Mouse (Mus musculus) intestine, embryonic 16.5 days (tissue): Measurements from ENCODE around the gene Mettl7a3. TPM values are rescaled to one million over a fixed set of nuclear protein-coding genes. Genes with fewer than 3 reads are reported as not detected.
"Not testable (repeated sequence)": the region's sequence is repeated elsewhere in the genome, so short reads cannot be mapped to it uniquely, and the experiment has no call there.

Experiments used
- ATAC-seq: fragments of 200-750 bp; cut with Nextera tagmentation; 2 replicates; pipeline ENCODE4 v1.8.0; 2017; ENCODE audit warnings: moderate TSS enrichment, moderate library complexity
- H3K27ac ChIP-seq: fragments of 300-500 bp; sonication (generic); 2 replicates; pipeline ENCODE4 v1.5.1; 2014; ENCODE audit warnings: mild to moderate bottlenecking, low read length
- H3K27me3 ChIP-seq: fragments of 300-500 bp; sonication (generic); replicated peaks from 2 replicates; pipeline ENCODE4 v1.6.1; 2014; ENCODE audit warnings: low read length, control low read depth, mixed read lengths; ENCODE audit not compliant: control insufficient read depth, insufficient read depth
- H3K36me3 ChIP-seq: fragments of 300-500 bp; sonication (generic); 2 replicates; pipeline ENCODE4 v1.6.1; 2014; ENCODE audit warnings: low read length, control low read depth; ENCODE audit not compliant: control insufficient read depth, insufficient read depth
- H3K4me1 ChIP-seq: fragments of 300-500 bp; sonication (generic); 2 replicates; pipeline ENCODE4 v1.6.1; 2014; ENCODE audit warnings: low read length, control low read depth, mixed read lengths; ENCODE audit not compliant: control insufficient read depth, insufficient read depth
- H3K4me2 ChIP-seq: fragments of 300-500 bp; sonication (generic); 2 replicates; pipeline ENCODE4 v1.6.1; 2014; ENCODE audit warnings: low read depth, low read length, control low read depth
- H3K4me3 ChIP-seq: fragments of 300-500 bp; sonication (generic); 2 replicates; pipeline ENCODE4 v1.5.1; 2014; ENCODE audit warnings: mild to moderate bottlenecking, low read length
- H3K9ac ChIP-seq: fragments of 300-500 bp; sonication (generic); 2 replicates; pipeline ENCODE4 v1.6.1; 2014; ENCODE audit warnings: low read depth, low read length
- H3K9me3 ChIP-seq: fragments of 300-500 bp; sonication (generic); 2 replicates; pipeline ENCODE4 v1.6.1; 2016; ENCODE audit warnings: low read length, control low read depth; ENCODE audit not compliant: control insufficient read depth
- WGBS: fragments of 180-500 bp; shearing (Covaris S2); extraction: QIAGEN DNeasy Blood & Tissue Kit; methylation state at CpG from one replicate; pipeline ENCODE4 v1.1.7; 2014; 5-methylcytosine and 5-hydroxymethylcytosine counted together
- polyA plus RNA-seq: library from polyadenylated mRNA; unstranded; fragments of >200 nt; fragmentation: Nextera tagmentation; extraction: Ambion mirVana; gene quantifications from 2 replicates; pipeline ENCODE4 v1.2.1, GENCODE M21; 2015

Gene Mettl7a3
- polyA plus RNA-seq, 1 experiment from 2014 or later, result not detected

DNA sequence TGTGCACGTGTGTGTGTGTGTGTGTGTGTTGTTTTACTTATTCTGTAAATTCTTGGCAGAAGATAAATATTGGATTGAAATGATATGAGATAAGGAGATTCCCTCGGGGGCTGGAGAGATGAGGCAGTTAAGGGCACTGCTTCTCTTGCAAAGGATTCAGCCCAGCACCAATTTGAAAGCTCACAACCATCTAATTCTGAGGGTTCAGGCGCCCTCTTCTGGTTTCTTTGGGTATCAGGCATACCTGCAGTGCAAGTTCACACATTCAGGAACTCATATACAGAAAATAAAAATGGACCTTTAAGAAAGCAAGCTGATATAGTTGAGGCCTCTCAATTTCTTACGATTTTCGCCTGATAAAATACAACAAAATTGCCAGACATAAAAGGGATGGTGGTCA lies 40.3 kb downstream of the Mettl7a3 start:
- H3K9me3 ChIP-seq, result no peaks in the 10 kb centered on the region
- no peak overlapping the region for H3K27ac ChIP-seq
- H3K36me3 ChIP-seq, result no peaks in the 10 kb centered on the region
- H3K27me3 ChIP-seq, result no peaks in the 10 kb centered on the region
- H3K4me3 ChIP-seq, result no peak overlapping the region
- H3K9ac ChIP-seq, result no peak overlapping the region
- no peaks in the 10 kb centered on the region for H3K4me1 ChIP-seq
- 42% methylated on average over 5 of the region's 5 CpGs for WGBS
- ATAC-seq, result no peak
- no peak overlapping the region for H3K4me2 ChIP-seq

DNA sequence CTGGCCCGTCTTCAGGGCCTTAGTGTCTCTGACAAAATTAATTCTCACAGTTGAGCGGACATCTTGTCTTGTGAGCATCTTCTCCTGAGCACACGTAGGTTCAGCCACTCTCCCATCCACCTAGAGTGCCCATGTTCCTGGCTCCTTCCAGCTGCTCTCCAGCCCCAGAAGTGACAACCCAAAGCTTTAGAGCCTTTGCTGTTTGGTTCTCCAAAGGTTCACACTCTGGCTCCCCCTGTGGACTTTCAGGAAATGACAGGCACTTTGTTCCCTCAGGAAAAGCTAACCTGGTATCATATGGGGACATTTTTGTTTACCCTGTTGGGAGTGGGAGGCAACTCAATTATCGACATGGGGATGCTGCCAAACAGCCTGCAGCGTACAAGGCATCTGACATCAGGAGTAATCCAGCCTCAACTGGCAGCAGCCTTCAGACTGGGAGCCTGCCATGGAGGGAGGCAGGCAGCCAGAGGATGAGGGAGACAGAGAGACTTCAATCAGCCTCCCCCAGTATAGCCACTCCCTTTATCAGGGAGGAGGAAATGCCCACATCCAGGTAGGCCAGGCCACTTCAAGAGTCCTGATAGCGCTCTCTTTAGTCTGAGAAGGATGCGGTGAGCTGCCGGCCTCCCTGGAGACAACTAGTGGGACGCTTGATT lies 43.2 kb downstream of the Mettl7a3 start:
- H3K4me3 ChIP-seq, H3K36me3 ChIP-seq, H3K9me3 ChIP-seq, H3K9ac ChIP-seq, H3K4me2 ChIP-seq, H3K27me3 ChIP-seq, H3K27ac ChIP-seq, H3K4me1 ChIP-seq: not testable (repeated sequence)
- ATAC-seq, result peak; percentile 41
- WGBS, result 27% methylated on average over 3 of the region's 9 CpGs

GRCm38 (mm10) chr15:100379658-100380057 lies 44.9 kb downstream of the Mettl7a3 start:
- Histone ChIP-seq H3K4me2 (no peak overlapping the region), H3K4me1 (no peaks in the 10 kb centered on the region), H3K27me3 (no peaks in the 10 kb centered on the region), H3K4me3 (no peak overlapping the region), H3K9me3 (no peaks in the 10 kb centered on the region), H3K9ac (no peak overlapping the region), H3K36me3 (no peaks in the 10 kb centered on the region), H3K27ac (no peak overlapping the region)
- ATAC-seq, result no peak
- 82% methylated on average over 8 of the region's 8 CpGs for WGBS

- Histone ChIP-seq H3K4me3 (no peak overlapping the region), H3K27ac (no peak overlapping the region), H3K27me3 (no peaks in the 10 kb centered on the region), H3K36me3 (no peaks in the 10 kb centered on the region), H3K4me1 (no peaks in the 10 kb centered on the region), H3K4me2 (no peak overlapping the region), H3K9me3 (no peaks in the 10 kb centered on the region), H3K9ac (no peak overlapping the region)
- ATAC-seq, result no peak
- 60% methylated on average over 2 of the region's 2 CpGs for WGBS
These were observed 45.4 kb downstream of the Mettl7a3 start for GRCm38 (mm10) chr15:100380104-100380503.

DNA sequence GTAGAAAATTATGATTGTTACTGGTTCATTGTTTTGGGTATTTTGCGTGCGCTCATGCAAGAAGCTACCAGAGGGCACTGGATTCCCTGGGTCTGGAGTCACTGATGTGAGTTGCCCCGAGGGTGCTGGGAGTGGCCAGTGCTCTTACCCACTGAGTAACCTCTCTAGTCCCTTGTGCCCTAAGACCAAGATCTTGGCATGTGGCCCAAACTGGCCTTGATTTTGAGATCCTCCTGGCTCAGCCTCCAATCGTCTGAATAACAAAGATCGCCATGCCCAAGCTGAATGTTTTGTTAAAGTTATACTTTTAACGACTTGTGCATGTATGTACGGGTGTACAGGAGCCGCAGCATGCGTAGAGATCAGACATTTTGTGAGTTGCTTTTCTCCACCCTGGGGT lies 51.0 kb downstream of the Mettl7a3 start:
- WGBS, result 93% methylated on average over 9 of the region's 9 CpGs
- no peaks in the 10 kb centered on the region for H3K36me3 ChIP-seq

GRCm38 (mm10) chr15:100387544-100388223 lies 53.0 kb downstream of the Mettl7a3 start:
- no peak overlapping the region for H3K4me2 ChIP-seq
- no peak overlapping the region for H3K9ac ChIP-seq
- H3K36me3 ChIP-seq, result no peaks in the 10 kb centered on the region
- no peak overlapping the region for H3K27ac ChIP-seq
- no peaks in the 10 kb centered on the region for H3K4me1 ChIP-seq
- ATAC-seq, result peak; percentile 41
- 85% methylated on average over 17 of the region's 17 CpGs for WGBS
- H3K9me3 ChIP-seq, result no peaks in the 10 kb centered on the region
- no peak overlapping the region for H3K4me3 ChIP-seq
- no peaks in the 10 kb centered on the region for H3K27me3 ChIP-seq

More for the DNA sequence above, 51.0 kb downstream of the Mettl7a3 start:
- ATAC-seq, result no peak
- Histone ChIP-seq H3K27ac (no peak overlapping the region), H3K4me2 (no peak overlapping the region), H3K4me3 (no peak overlapping the region), H3K9ac (no peak overlapping the region), H3K9me3 (no peaks in the 10 kb centered on the region), H3K4me1 (no peaks in the 10 kb centered on the region), H3K27me3 (no peaks in the 10 kb centered on the region)

DNA sequence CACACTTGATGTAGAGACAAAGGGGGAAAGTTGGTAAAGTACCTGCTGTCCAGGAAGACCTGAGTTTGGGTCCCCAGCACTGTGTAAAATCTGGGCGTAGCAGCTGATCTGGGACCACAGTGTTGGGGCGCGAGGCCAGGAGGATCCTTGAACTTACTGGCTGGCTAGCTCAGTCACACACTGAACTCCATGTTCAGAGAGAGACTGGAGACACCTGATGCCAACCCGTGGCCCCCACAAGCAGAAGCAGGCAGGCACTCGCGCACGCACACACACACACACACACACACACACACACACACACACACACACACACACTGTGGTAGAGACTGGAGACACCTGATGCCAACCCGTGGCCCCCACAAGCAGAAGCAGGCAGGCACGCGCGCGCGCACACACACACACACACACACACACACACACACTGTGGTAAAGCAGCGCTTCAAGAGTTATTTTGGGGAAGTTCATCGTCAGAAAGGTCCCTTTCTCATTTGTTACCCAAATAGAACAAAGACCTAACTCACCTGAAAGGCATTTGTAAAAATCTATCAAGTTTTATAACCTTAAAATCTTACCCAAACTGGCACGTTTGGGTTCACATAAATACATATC lies 53.6 kb downstream of the Mettl7a3 start:
- no peak for ATAC-seq
- no peak overlapping the region for H3K4me2 ChIP-seq
- 0 out of 2 replicates have a peak, but pooled peaks cover under 1% of the 10 kb centered on the region for H3K36me3 ChIP-seq
- no peak overlapping the region for H3K27ac ChIP-seq
- no peak overlapping the region for H3K9ac ChIP-seq
- WGBS, result 86% methylated on average over 16 of the region's 16 CpGs
- no peaks in the 10 kb centered on the region for H3K27me3 ChIP-seq
- H3K4me3 ChIP-seq, result no peak overlapping the region
- H3K4me1 ChIP-seq, result no peaks in the 10 kb centered on the region
- no peaks in the 10 kb centered on the region for H3K9me3 ChIP-seq

- H3K27me3 ChIP-seq, result no peaks in the 10 kb centered on the region
- no peaks in the 10 kb centered on the region for H3K9me3 ChIP-seq
- H3K36me3 ChIP-seq, result 0 out of 2 replicates have a peak, but pooled peaks cover 4% of the 10 kb centered on the region
- no peak overlapping the region for H3K4me3 ChIP-seq
- H3K4me2 ChIP-seq, result no peak overlapping the region
- ATAC-seq, result no peak
- H3K27ac ChIP-seq, result no peak overlapping the region
- 71% methylated on average over 9 of the region's 9 CpGs for WGBS
- H3K9ac ChIP-seq, result no peak overlapping the region
- no peaks in the 10 kb centered on the region for H3K4me1 ChIP-seq
These were observed 54.2 kb downstream of the Mettl7a3 start for GRCm38 (mm10) chr15:100388886-100389285.
